Mouse (Mus musculus) hindbrain, embryonic 16.5 days (tissue): ENCODE data around the gene Sval3. TPM values are rescaled to one million over a fixed set of nuclear protein-coding genes. Genes with fewer than 3 reads are reported as not detected.

ENCODE experiments used
- ATAC-seq: fragments of 200-750 bp; cut with Nextera tagmentation; 2 replicates; pipeline ENCODE4 v1.8.0; 2017; ENCODE audit warnings: moderate TSS enrichment, moderate library complexity
- H3K27ac ChIP-seq: fragments of 300-500 bp; sonication (generic); 2 replicates; pipeline ENCODE4 v1.5.1; 2014; ENCODE audit warnings: low read depth, mild to moderate bottlenecking, control low read depth, low read length, moderate library complexity
- H3K27me3 ChIP-seq: fragments of 300-500 bp; sonication (generic); replicated peaks from 2 replicates; pipeline ENCODE4 v1.6.1; 2014; ENCODE audit warnings: low read length; ENCODE audit not compliant: control insufficient read depth, insufficient read depth
- H3K36me3 ChIP-seq: fragments of 300-500 bp; sonication (generic); 2 replicates; pipeline ENCODE4 v1.6.1; 2014; ENCODE audit warnings: mild to moderate bottlenecking, low read length, moderate library complexity, mixed read lengths; ENCODE audit not compliant: control insufficient read depth, insufficient read depth
- H3K4me1 ChIP-seq: fragments of 300-500 bp; sonication (generic); 2 replicates; pipeline ENCODE4 v1.6.1; 2014; ENCODE audit warnings: low read depth, low read length; ENCODE audit not compliant: control insufficient read depth, insufficient read depth
- H3K4me2 ChIP-seq: fragments of 300-500 bp; sonication (generic); 2 replicates; pipeline ENCODE4 v1.6.1; 2014; ENCODE audit warnings: mild to moderate bottlenecking, low read length, control low read depth, moderate library complexity
- H3K4me3 ChIP-seq: fragments of 300-500 bp; sonication (generic); 2 replicates; pipeline ENCODE4 v1.5.1; 2014; ENCODE audit warnings: mild to moderate bottlenecking, low read length, control low read depth, moderate library complexity
- H3K9ac ChIP-seq: fragments of 300-500 bp; sonication (generic); 2 replicates; pipeline ENCODE4 v1.6.1; 2014; ENCODE audit warnings: low read depth, mild to moderate bottlenecking, control low read depth, low read length, moderate library complexity
- H3K9me3 ChIP-seq: fragments of 300-500 bp; sonication (generic); 2 replicates; pipeline ENCODE4 v1.6.1; 2014; ENCODE audit warnings: mild to moderate bottlenecking, low read length, moderate library complexity; ENCODE audit not compliant: control insufficient read depth
- WGBS: fragments of 180-500 bp; shearing (Covaris S2); extraction: QIAGEN DNeasy Blood & Tissue Kit; methylation state at CpG from one replicate; pipeline ENCODE4 v1.1.7; 2014; 5-methylcytosine and 5-hydroxymethylcytosine counted together
- polyA plus RNA-seq: library from polyadenylated mRNA; unstranded; fragments of >200 nt; fragmentation: Nextera tagmentation; extraction: Ambion mirVana; gene quantifications from 2 replicates; pipeline ENCODE4 v1.2.1, GENCODE M21; 2015

The Sval3 gene
- polyA plus RNA-seq = not detected in 2 replicates

GRCm38 (mm10) chr6:41967840-41968239 lies at the start of gene Sval3:
TSS of gene Sval3 (plus strand) at chr6:41968140.
- ATAC-seq = no peak
- H3K36me3 ChIP-seq = no peaks in the 10 kb centered on the region
- 81% methylated on average over 1 of the region's 1 CpGs for WGBS
- H3K9ac ChIP-seq = no peak within 1 kb of the TSS
- H3K27me3 ChIP-seq = no peaks in the 10 kb centered on the region
- H3K4me2 ChIP-seq = no peak within 1 kb of the TSS
- no peak within 1 kb of the TSS for H3K27ac ChIP-seq
- no peaks in the 10 kb centered on the region for H3K9me3 ChIP-seq
- H3K4me1 ChIP-seq = no peaks in the 10 kb centered on the region
- H3K4me3 ChIP-seq = no peak within 1 kb of the TSS

GRCm38 (mm10) chr6:41951330-41951729 lies 16.6 kb upstream of the Sval3 start, which contains the start of gene Sval1:
TSS of gene Sval1 (plus strand) at chr6:41951630.
- no peak for ATAC-seq
- no peak within 1 kb of the TSS for H3K9ac ChIP-seq
- no peak within 1 kb of the TSS for H3K4me3 ChIP-seq
- no peak within 1 kb of the TSS for H3K27ac ChIP-seq
- H3K27me3 ChIP-seq = no peaks in the 10 kb centered on the region
- no peaks in the 10 kb centered on the region for H3K36me3 ChIP-seq
- H3K4me1 ChIP-seq = no peaks in the 10 kb centered on the region
- H3K4me2 ChIP-seq = no peak within 1 kb of the TSS
- no peaks in the 10 kb centered on the region for H3K9me3 ChIP-seq
- WGBS = 60% methylated on average over 1 of the region's 1 CpGs

Other genes with a start within 250 kb of the Sval3 start
- not detected in 2 replicates for gene Olfr459, start 193.0 kb upstream of the Sval3 start, polyA plus RNA-seq
- gene Pip, start 120.6 kb upstream of the Sval3 start, polyA plus RNA-seq = not detected in 2 replicates
- not detected in 2 replicates for gene Sval2, start 115.2 kb upstream of the Sval3 start, polyA plus RNA-seq
- gene Sval1, start 16.5 kb upstream of the Sval3 start, polyA plus RNA-seq = not detected in 2 replicates
- not detected in 2 replicates for gene Sva, start 70.3 kb downstream of the Sval3 start, polyA plus RNA-seq
- not detected in 2 replicates for gene Tas2r139, start 172.8 kb downstream of the Sval3 start, polyA plus RNA-seq
- gene Tas2r144, start 247.2 kb downstream of the Sval3 start, polyA plus RNA-seq = not detected in 2 replicates